Mouse (Mus musculus) ZHBTc4 (cell line): ENCODE measurements at regions not wholly inside any gene's neighbourhood (a gene's known extent, or its start where the extent isn't known, plus 50 kb on each side); places are given as distances from the start of the nearest gene placed in this dataset.

Experiments used
- DNase-seq: peaks from one replicate; pipeline ENCODE4 v3.0.0-alpha.2; 2011; ENCODE audit warnings: low read depth, low spot score

DNA sequence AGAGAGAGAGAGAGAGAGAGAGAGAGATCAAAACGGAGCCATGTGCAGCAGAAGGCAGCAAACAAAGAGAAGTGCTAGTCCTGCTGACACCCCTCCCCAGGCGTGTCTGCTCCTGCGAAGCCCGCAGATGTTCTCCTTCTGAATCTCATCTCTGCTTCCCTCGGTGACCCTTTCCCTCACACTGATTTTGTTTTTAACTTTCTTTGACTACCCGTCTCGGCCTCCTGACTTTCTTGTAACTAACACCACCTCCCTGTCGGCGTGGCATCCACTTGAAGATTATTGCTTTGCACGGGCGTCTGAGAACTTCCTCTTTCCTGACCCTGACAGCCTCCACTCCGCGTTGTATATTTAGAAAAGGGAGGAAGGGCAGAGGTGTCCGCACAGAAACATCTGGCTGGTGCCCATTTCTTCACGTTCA lies 654.3 kb downstream of the Adgrl2 start:
- DNase-seq = no peak

DNA sequence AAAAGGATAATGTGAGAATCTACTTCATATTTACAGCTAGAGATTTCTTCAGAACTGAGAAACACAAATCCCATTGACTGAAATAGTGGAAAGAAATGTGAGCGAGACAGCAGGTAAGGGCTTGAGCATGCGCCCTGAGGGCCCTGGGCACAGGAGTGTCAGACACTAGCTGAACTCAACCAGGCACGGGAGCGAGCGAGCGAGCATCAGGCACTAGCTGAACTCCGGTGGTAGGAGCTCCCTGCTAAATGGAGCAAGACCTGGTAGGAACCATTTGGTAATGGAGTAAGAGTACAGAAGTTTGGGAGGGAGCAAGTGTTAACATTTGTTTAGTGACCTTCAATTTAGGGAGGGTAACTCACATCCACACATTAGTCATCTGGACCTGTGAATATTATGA lies 654.7 kb downstream of the Adgrl2 start:
- DNase-seq = no peak

DNA sequence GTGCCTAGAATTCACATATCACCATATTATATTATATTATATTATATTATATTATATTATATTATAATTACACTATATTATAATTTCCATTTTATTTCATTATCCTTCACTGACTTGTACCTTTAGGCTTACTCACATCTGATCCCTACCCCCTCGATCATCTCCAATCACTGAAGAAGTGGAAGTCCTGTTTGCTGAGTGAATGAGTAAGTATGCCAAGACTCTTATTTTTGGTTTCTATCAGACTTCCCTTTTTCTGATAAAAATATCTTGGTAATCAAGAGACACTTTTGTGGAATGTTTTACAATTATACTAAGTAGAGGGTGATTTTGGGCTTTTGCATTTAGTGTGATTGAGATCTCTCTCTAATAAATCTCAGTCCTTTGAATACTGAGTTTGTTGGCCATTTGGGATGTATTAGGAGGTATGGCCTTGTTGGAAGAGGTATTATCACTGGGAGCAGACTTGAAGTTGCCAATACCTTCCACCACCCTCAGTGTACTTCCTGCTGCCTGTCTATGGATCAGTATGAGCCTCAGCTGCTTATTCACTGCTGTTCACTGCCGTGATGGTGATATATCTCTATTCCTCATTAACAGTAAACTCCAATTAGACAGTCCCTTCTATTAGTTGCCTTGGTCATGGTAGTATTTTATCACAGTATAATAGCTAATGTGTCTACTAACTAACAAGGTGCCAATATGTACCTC lies 665.3 kb downstream of the Adgrl2 start:
- DNase-seq = no peak

DNA sequence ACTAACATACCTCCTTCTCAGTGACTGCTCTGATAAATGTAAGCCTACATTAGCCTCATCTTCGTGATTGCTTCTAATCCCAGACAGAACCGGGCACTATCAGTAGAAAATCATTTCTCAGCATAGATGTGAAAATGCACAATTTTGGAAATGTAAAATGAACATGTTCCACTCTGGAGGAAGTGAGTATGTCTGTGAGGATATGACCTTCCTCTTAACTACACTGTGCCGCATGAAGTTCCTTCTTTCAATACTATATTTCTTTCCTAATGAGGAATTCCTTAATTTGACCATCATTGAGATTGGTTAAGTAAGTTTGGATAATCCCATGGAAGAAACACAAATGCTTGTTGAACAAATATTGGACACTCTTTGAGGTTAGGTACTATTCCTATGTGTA lies 668.5 kb downstream of the Adgrl2 start:
- no peak for DNase-seq

DNA sequence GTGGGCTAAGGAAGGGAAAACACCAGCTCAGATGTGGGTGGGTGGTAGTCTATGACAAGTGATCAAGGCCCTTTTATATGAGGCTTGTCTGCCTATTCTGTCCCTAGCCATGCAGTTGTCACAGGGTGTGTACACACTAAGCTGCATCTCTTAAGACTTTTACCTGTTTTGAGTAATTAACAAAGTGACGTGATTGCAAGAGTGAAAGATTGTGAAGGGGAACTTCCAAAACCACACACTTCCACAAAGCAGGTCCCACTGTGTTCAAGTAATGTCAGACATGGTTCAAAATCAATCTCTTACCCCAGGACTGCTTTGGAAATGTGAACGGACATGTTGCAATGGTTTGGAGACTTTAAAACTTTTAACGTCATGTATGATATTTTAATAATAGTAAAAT lies 674.2 kb downstream of the Adgrl2 start:
- DNase-seq = no peak

DNA sequence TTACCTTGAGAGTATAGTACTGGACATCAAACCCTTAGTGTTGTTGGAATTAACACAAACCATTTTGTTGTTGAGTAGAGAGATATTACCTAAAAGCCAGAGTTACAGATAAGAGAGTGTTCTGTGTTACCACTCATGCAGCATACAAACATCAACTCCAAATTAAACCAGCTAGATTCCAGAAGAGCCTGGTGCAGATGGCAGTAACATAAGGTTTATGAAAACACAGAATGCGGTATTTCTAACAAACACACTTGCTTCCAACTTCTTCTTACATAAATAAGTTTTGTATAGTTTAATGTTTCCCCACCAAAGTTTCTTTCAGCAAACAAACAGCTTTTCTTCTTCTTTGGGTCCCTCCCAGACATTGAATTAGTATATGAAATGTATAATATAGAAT lies 675.1 kb downstream of the Adgrl2 start:
- DNase-seq = no peak

DNA sequence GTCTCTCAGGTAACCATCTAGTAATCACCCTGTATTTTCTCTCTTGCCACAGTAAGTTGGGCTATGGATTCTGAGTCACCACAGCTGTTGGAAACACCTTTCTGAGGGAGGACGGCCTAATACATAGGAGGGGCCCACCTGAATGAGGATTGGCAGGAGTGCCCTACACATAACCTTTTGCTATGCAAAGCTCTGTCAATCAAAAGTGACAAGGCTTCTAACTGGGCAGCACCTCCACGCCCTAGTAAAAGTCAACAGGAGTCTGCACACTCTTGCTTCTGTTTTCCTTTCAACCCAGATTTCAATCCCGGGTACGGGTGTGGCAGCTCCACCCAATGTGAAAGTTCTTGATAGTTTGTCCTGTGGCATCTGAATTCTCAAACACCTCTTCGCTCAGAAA lies 694.8 kb downstream of the Adgrl2 start:
- peak; percentile 20 for DNase-seq

DNA sequence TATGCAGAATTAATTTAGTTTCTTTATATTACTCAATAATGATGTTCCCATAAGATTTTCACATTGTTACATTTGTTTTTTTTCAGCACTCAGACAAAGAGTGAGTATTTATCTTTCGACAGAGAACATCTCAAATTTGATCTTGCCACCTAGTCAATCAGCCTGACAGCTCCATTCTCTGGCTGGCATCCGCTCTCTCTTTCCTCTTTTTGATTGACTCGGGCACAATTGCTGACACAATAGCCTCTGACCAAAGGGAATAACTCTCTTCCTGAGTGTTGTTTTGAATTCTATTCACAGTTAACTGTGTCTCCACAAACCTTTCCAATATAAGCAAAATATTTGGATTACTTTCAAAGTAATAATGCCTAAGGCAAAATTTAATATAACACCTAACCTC lies 711.4 kb downstream of the Adgrl2 start:
- DNase-seq = no peak

DNA sequence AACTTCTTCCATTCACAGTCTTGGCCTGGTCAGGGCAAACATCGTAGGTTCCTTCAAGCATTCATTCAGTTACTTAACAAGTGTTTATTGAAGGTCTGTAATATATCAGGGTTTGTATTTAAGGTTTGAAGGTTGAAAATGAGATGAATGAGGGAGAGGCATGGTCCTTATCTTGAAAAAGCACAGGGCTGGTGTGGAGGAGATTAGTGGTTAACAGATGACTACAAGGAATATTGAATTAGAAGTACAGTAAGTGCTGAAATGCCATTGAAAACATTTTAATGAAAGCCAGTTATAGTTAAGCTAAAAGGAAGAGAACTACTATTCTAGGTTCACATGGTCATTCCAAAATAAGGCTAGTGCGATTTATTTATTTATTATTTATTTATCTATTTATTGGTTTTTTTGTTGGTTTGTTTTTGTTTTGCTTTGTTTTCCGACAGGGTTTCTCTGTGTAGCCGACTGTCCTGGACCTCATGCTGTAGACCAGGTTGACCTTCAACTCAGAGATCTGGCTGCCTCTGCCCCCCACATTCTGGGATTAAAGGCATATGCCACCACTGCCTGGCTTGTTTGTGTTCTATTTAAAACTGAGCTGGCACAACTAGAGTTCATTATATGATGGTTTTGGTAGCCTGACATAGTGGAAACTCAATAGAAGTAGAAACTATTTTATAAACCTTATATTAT lies 718.1 kb downstream of the Adgrl2 start:
- DNase-seq = no peak

DNA sequence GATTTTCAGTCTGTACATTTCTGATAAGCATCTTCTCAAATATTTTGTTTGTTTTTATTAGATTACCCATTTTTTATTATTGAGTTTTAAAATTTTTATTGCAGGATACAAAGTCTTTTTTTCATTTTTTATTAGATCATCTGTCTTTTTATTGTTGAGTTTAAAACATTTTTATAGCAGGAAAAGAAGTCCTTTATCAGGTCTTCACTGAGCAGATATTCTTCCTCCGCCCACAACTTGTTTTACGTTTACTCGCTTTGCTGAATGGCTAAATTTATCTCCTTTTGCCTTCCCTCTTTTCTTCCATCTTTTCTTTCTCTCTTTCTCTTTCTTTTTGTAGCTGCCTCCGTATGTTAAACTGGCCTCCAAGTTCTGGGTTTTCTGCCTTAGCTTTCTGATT lies 721.5 kb downstream of the Adgrl2 start:
- DNase-seq = no peak

DNA sequence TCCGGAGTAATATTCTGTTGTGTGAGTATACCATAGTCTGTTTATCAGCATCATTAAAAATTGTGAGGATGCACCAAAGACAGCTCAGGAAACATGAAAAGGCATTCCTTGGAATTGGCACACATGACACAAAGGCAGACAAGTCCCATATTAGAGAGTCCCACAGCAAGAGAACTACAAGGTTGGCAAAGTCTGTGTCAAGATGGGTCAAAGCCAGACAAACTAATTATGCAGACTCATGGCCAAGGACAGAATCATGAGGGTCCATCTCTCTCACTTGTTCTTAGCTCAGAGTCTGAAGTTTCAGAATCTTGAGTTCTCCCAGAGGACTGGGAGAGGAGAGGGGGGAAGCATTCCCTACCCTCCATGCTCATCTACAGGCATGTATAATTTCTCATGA lies 731.1 kb downstream of the Adgrl2 start:
- DNase-seq = no peak

DNA sequence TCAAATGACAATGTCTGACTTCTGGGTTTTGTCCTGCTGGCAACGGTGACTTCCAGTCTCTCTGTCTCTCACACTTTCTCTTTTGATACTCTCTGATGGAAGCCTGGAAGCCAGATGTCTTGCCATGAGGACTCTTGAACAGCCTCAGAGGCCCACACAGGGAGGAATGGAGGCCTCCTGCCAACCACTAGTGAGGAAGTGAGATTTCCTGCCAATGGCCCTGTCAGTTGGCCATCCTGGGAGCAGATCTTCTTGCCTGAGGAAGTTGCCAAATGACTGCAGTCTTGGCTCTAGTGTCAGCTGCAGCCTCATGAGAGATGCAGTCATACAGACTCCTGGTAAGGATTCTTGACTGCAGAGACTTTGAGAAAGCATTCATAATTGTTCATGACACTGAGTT lies 741.7 kb downstream of the Adgrl2 start:
- no peak for DNase-seq

DNA sequence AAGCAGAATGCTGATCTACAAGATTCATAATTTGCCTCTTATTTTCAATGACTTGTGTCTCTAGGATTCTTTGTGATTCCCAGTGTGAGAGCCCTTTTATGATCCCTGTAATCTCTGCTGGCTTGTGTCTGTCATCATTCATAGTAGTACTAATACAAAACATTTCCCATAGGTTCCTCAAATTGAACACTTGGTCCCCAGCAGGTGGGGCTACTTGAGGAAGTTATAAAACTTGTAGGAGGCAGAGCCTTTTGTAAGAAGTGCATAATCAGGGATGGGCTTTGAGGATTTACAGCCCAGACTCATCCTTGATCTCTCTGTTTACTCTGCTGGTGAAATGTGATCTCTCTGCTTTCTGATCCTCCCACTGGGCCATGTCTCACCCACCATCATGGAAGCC lies 743.6 kb downstream of the Adgrl2 start:
- peak; percentile 2 for DNase-seq

DNA sequence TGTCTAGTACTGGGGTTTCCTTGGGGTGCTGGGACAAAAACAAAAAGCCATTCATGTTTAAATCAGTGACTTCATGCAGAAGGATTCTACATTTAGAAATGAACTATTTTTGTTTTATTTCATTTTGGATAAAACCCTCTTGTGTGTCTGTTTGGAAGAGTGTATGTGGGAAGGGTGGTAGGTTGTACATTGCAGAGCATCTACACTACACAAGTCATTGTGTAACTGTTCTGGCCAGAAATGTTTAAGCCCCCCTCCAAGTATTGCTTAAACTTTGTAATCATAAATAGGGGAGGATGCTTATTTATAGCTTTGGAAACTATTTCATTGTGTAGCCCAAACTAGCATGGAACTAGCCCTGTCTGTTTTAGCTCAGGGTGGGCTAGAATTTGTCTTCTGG lies 752.3 kb downstream of the Adgrl2 start:
- no peak for DNase-seq

DNA sequence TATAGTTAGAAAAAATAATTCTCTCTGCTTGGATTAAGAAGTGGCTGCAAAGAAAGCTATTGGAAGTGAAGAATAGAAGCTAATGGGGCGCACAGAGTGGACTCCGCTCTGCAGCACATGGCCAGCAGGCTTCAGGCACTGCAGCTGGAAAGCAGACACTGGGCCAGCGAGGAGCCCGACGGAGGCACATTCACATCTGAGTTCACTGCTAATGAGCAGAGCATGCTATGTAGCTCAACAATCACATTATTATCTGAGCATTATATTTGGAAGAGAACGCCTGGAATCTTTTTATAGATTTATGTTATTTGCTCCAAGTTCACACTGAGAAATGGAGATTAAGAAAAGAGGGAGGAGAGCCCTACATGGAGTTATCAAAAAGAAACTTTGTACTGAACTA lies 752.8 kb downstream of the Adgrl2 start:
- DNase-seq = no peak

DNA sequence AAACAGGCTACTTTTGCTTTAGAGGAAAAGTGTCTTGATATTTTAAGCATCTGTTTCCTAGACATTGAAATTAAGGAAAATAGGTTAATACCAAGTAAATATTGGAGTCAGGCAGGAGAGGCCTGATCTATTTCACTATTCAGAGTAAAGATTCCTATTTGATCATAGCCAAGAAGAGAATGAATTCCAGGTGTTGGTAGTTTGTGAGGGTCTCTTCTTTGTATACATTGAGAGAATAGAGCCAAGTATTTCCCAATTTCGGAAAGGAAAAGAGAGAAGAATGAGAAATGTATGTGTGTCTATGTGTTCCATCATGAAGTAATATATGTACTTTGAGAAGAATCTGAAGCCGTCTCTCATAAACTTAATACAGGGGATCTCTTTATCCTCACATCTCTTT lies 756.7 kb downstream of the Adgrl2 start:
- no peak for DNase-seq

DNA sequence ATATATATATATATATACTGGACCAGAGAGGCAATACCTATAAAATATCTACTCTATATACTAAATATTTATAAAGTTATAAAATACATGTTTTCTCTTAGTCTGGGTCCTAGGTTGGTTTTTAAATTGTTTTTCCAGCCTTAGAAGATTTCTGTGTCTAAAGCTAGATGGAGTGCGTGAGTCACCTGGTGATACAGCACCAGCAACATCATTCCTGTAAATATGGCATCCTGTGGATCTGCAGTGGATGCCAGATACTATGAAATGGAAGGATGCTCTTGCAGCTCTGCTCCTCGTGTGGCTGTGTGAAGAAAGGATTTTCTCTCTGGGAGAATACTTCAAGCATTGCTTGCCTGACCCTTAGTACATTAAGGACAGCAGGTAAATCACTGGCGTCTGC lies 761.2 kb downstream of the Adgrl2 start:
- DNase-seq = no peak

DNA sequence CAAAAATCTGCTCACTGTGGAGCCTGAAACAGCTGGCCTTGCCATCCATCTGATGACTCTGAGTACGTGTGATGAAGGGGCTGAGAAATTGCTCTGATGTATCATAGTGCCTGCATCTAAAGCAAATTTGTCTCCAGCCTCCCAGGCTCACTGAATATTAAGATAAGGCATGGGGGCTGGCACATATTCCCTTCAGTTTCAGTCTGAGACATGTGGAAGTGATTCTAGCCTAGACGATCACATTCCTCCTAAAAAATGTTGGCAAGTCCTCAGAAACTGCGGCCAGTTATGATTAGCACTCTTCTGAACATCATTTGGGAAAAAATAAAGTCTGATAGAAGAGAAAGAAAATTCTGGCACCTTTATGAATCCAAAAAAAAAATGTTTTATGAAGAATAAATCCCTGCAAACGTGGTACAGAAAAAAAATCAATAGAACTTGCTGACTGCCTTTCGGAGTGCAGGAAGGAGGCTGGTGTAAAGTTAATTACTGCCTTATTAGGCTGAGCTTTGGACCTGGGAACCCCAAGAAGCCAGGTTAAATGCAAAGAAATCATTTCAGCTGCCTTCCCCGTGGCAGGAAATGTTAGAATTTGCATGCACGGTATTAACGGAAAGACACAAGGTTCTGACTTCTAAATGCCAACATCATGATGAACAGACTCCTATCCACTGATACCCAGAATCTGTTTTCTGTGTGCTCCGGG lies 762.2 kb downstream of the Adgrl2 start:
- DNase-seq = no peak

DNA sequence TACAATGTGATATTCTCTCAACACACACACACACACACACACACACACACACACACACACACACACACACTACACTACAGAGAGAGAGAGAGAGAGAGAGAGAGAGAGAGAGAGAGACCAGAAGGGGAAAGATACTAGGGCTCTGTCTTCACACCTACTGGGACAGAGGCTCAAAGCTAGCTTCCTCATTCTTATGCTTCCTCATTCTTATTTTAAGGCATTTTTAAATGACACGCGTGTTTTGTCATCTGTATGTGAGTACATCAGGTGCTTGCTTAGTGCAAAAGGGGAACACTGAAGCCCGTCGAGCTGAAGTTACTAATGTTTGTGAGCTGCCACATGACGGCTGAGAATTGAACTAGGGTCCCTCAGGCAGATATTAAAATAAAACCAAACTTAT lies 769.5 kb downstream of the Adgrl2 start:
- no peak for DNase-seq

DNA sequence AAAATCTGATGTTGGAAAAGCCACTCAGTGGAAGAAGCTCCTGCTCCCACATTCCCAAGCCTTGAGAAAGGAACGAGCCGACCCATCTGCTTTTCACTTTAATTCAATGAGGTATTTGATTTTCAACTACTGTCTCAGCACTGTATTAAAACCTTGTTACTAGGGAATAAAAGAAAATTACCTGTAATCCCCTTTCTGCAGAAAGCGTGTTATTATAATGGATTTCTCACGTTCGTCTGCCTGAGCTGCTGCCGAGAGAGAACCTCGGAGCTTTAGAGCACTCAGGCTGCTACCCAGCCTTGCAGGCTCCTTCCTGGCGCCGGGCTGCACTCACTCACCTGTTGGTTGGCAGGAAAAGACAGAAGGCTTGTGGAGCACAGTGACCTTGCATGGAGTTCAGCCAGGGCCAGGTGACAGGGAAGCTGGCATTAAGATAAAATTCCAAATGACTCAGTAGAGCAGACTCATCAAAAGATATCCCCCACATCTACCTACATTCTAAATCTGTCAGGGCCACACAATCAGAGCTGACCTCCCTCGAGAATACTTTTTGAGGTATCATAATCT lies 770.2 kb downstream of the Adgrl2 start:
- no peak for DNase-seq

DNA sequence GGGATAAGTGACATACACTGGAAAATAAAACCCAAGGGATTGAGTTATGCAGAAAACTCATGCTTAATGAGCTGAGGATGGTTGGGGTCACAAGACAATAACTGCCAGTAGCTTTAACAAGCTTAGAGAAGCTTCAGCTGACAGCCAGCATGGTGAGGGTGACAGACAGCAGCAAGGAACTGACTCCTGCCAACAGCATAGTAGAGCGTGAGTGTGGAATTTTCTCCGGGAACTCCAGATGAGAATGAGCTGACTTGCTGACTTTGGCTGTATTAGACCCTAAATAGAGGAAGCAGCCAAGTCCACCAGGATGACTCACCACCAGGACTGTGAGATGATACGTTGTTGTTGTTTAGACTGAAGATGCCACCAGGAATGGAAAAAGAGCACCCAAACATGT lies 788.2 kb downstream of the Adgrl2 start:
- DNase-seq = no peak

DNA sequence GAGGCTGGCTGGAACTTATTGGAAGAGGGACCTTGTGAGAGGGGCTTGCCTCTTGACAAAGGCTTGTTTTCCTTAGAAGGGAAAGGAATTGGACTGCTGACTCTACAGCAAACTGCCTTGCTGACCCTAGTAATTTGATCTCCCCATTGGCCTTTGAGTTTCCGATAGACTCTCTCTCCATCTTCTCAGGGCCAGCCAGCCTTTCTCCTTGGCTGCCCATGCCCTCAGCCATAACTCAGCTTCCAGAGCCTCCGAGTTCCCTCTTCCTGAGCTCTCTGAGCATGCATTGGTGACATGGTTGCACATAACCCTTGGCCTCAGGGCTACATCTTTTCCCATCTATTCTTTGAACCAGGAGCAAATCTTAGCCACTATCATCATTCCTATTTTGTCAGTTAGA lies 803.7 kb downstream of the Adgrl2 start:
- DNase-seq = no peak

DNA sequence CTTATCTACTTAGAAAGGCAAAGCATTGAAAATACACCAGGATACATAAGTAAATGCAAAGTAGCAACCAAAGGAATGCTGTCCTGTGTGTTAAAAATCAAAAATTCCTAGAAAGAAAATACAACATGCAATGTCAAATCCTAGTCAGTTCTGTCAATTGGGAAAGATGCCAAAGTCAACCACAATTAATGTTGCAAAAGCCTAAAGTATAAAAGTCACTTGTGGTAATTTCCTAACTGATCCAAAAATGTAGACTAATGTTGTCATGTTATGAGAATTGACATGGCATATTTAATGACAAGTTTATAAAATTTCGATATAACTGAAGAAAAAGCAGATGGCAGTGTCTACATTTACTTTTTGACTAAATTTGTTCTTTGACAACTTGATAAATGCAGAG lies 822.8 kb downstream of the Adgrl2 start:
- no peak for DNase-seq
